Mouse (Mus musculus) thymus, adult 2 months (tissue): ENCODE data around the gene Setd5.

ENCODE experiments used
- CTCF ChIP-seq: fragments of 200-500 bp; IDR thresholded peaks from 2 replicates; pipeline ENCODE4 v1.5.1; 2012; ENCODE audit warnings: mild to moderate bottlenecking, control low read depth, low read length, moderate library complexity, borderline replicate concordance; ENCODE audit not compliant: control insufficient read depth, poor library complexity, insufficient read depth; ENCODE audit errors: extremely low read depth
- POLR2A ChIP-seq: fragments of 200-500 bp; IDR thresholded peaks from 2 replicates; pipeline ENCODE4 v1.6.1; 2012; ENCODE audit warnings: mild to moderate bottlenecking, low read length, control low read depth, moderate library complexity; ENCODE audit not compliant: control insufficient read depth, poor library complexity, insufficient read depth; ENCODE audit errors: extremely low read depth

DNA sequence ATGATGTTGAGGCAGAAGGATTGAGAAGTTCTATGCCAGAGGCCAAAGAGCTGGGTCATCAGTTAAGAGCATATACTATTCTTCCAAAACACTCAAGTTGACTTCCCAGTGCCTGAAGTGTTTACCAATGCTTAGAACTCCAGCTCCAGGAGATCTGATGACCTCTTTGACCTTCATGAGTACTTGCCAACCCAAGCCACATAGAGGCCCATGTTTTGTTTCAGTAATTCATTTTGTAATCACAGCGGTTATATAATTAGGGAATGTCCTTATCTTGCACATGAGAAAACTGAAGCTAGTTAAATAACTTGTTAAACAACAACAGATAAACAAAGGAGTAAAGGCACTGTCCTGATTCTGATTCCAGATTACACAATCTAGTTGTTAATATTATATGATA, 67.6 kb downstream of the Setd5 start:
- TF ChIP-seq POLR2A (no peak), CTCF (no peak)
